Mouse (Mus musculus) left cerebral cortex, adult 2 months (tissue): ENCODE measurements around the gene Tiam1. TPM values are rescaled to one million over a fixed set of nuclear protein-coding genes. Genes with fewer than 3 reads are reported as not detected.
A peak's percentile ranks its signal among the peaks of the same experiment; 100 is the strongest.

Experiments used
- DNase-seq, 2 experiments: peaks; one replicate each; pipeline ENCODE4 v3.0.0; 2021 to 2022; ENCODE audit warnings: low spot score in 2 of 2, mixed read lengths in 1 of 2; ENCODE audit errors: extremely low spot score in 1 of 2
- H3K27ac ChIP-seq: fragments of 200-600 bp; 2 replicates; pipeline ENCODE4 v1.8.1; 2022
- H3K4me3 ChIP-seq: fragments of 200-600 bp; 2 replicates; pipeline ENCODE4 v1.8.1; 2022
- CTCF ChIP-seq: fragments of 200-600 bp; IDR thresholded peaks from 2 replicates; pipeline ENCODE4 v1.8.1; 2022; ENCODE audit warnings: antibody characterized with exemption, mild to moderate bottlenecking, moderate library complexity
- intact Hi-C: fragments of 180-260 bp; cut with DNase I; formaldehyde crosslinking; loops from one replicate; pipeline ENCODE4 v1.15.1; 2025
- total RNA-seq, 2 experiments: library from RNA; stranded (reverse); gene quantifications; 2 replicates each; pipeline ENCODE4 v1.2.3; 2021

Gene Tiam1
- total RNA-seq, 2 experiments from 2014 or later, result 107 to 120 TPM

- peak overlapping the region; percentile 38; the same call in 1 of the 2 replicates for H3K27ac ChIP-seq
- no peak overlapping the region for H3K4me3 ChIP-seq
- peak; percentile 32 to 54 for DNase-seq
- no peak; the same call in 1 of the 2 replicates for TF ChIP-seq CTCF
- intact Hi-C loops, result no loop called here
These were observed 102.7 kb downstream of the Tiam1 start for GRCm38 (mm10) chr16:90040771-90041364.

- no peak for TF ChIP-seq CTCF
- Histone ChIP-seq H3K27ac (no peak overlapping the region), H3K4me3 (no peak overlapping the region)
- no peak for DNase-seq
- intact Hi-C loops, result no loop called here
These were observed 107.9 kb downstream of the Tiam1 start for GRCm38 (mm10) chr16:90035595-90036110.

GRCm38 (mm10) chr16:90030355-90030754, 113.2 kb downstream of the Tiam1 start:
- DNase-seq, result no peak
- intact Hi-C loops, result no loop called here
- no peak overlapping the region for H3K27ac ChIP-seq
- no peak; the same call in 1 of the 2 replicates for TF ChIP-seq CTCF
- H3K4me3 ChIP-seq, result no peak overlapping the region

GRCm38 (mm10) chr16:90027886-90028285, 115.7 kb downstream of the Tiam1 start:
- intact Hi-C loops, result no loop called here
- TF ChIP-seq CTCF, result no peak

GRCm38 (mm10) chr16:90025526-90026172, 117.9 kb downstream of the Tiam1 start:
- TF ChIP-seq CTCF, result no peak
- H3K4me3 ChIP-seq, result no peak overlapping the region
- no peak for DNase-seq
- intact Hi-C loops, result no loop called here
- H3K27ac ChIP-seq, result no peak overlapping the region

More at GRCm38 (mm10) chr16:90027886-90028285, 115.7 kb downstream of the Tiam1 start:
- H3K4me3 ChIP-seq, result no peak overlapping the region
- no peak overlapping the region for H3K27ac ChIP-seq
- no peak for DNase-seq

GRCm38 (mm10) chr16:90023665-90024010, 119.9 kb downstream of the Tiam1 start:
- no peak for TF ChIP-seq CTCF
- no peak overlapping the region for H3K4me3 ChIP-seq
- no peak for DNase-seq
- intact Hi-C loops, result no loop called here
- H3K27ac ChIP-seq, result no peak overlapping the region

- Histone ChIP-seq H3K27ac (no peak overlapping the region), H3K4me3 (no peak overlapping the region)
- DNase-seq, result no peak
- no peak for TF ChIP-seq CTCF
- intact Hi-C loops, result no loop called here
These were observed 120.5 kb downstream of the Tiam1 start for GRCm38 (mm10) chr16:90022932-90023664.

- no peak overlapping the region for H3K4me3 ChIP-seq
- DNase-seq, result no peak
- intact Hi-C loops, result no loop called here
- no peak overlapping the region for H3K27ac ChIP-seq
- no peak for TF ChIP-seq CTCF
These were observed 127.5 kb downstream of the Tiam1 start for GRCm38 (mm10) chr16:90016046-90016445.

- TF ChIP-seq CTCF, result no peak
These were observed 129.0 kb downstream of the Tiam1 start for GRCm38 (mm10) chr16:90014596-90014995.

GRCm38 (mm10) chr16:90011521-90012181, 131.9 kb downstream of the Tiam1 start:
- no peak for TF ChIP-seq CTCF
- intact Hi-C loops, result no loop called here
- no peak overlapping the region for H3K4me3 ChIP-seq
- DNase-seq, result no peak
- H3K27ac ChIP-seq, result no peak overlapping the region

More at GRCm38 (mm10) chr16:90014596-90014995, 129.0 kb downstream of the Tiam1 start:
- H3K4me3 ChIP-seq, result no peak overlapping the region
- DNase-seq, result no peak
- intact Hi-C loops, result no loop called here
- no peak overlapping the region for H3K27ac ChIP-seq

GRCm38 (mm10) chr16:90008504-90008903, 135.1 kb downstream of the Tiam1 start:
- DNase-seq, result no peak
- no peak overlapping the region for H3K4me3 ChIP-seq
- TF ChIP-seq CTCF, result peak; percentile 37
- intact Hi-C loops, result no loop called here
- no peak overlapping the region for H3K27ac ChIP-seq

- intact Hi-C loops, result no loop called here
- H3K4me3 ChIP-seq, result no peak overlapping the region
- TF ChIP-seq CTCF, result no peak
- DNase-seq, result no peak
- no peak overlapping the region for H3K27ac ChIP-seq
These were observed 136.1 kb downstream of the Tiam1 start for GRCm38 (mm10) chr16:90007391-90007977.
